Mouse (Mus musculus) left cerebral cortex, adult 9 months (tissue): ENCODE data around the gene Olfr1009.
"Not testable (repeated sequence)": the region's sequence is repeated elsewhere in the genome, so short reads cannot be mapped to it uniquely, and the experiment has no call there.

Source experiments
- DNase-seq, 2 experiments: peaks; one replicate each; pipeline ENCODE4 v3.0.0; 2022; ENCODE audit warnings: low spot score in 2 of 2

Olfr1009 gene

DNA sequence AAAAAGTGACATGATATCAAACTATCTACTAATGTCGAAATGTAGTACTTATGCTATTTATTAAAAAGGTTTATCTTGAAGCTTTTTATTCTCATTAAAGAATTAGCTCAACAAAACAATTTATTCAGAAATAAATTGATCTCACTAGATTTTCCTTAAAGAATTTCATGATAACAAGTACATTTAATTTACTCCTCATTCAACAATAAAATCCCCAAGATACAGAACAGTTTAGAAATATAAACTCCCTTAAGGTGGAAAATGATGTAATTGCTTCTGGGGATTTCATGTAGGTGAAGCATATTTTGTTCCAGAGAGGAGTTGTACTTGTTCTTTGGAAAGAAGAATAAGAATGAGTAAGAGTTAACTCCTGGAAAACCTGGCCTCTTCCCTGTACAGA is at the start of gene Olfr1009:
Gene Olfr1009 (plus strand): TSS at position 301 of the 400 bp plus-strand sequence.
- DNase-seq: no peak

DNA sequence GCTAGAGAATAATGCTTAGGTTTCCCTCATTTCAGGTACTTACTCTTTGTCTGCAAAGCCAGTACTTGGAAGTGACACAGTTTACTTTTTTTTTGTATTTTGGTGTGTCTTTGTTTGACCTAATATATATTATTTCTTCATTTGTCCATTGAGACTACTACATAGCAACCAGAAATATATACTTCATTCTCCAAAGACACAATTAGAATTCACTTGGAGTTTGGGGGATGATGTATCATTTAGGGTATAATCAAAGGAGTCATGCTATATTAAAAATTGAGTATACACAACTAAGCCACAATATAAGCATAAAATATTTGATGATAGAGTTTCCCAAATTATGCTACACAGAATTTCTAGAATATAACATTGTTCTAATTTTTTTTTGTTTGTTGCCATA is 36.6 kb upstream of the Olfr1009 start, which contains the start of gene Olfr1006:
Gene Olfr1006 (minus strand): TSS at position 101 of the 400 bp plus-strand sequence.
- no peak for DNase-seq

DNA sequence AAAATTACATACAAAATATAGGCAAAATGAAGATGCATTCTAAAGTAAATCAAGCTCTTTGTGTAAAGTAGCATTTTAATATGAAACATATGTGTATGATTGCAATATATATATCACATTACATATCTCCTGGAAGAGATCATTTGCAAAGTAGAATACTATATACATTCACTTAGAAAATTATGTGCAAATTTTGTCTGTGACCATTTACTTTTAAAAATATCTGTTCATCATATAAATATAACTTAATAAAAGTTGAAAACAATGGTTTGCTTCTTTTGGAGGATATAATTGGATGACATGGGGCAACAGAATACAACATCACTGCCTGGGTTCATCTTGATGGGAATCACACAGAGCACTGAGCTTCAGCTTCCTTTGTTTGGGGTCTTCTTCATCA is 26.1 kb upstream of the Olfr1009 start, which contains the start of gene Olfr1008:
Gene Olfr1008 (plus strand): TSS at position 301 of the 400 bp plus-strand sequence.
- no peak for DNase-seq

DNA sequence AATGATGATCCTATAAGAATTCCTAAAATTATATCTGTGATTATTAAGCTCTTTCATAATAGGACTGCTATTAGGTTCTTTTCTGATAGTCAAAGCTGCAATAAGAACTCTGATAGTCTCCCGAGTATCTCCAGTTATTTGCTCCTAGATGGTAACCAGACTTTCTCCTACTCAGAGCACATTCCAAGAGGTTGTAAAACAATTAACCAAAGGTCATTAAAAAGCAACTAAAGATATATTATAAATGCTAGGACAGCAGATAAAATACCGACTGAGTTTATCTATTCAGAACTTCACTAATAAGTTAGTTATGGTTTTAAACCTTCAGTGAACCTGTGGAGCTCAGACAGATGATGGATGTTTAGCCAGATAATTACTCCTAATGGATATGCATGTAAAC is 4.5 kb upstream of the Olfr1009 start:
- not testable (repeated sequence) for DNase-seq

DNA sequence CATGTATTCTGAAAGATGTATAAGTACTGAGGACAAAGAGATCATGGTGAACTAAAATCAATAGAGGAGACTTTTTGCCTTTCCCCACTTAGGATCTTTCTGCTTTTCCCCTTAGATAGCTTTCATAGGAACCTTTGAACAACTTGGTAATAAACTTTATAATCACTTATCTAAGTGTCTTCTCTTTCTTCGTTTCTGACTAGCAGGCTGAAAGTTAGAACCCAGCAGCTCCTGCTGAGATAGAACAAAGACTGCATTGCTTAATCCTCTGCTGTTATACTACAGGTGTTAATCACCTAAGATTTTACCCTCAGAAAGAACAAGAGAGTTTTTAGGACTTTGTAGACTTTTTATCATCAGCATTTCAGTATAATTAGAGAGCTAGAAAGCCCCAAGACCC is 4.1 kb upstream of the Olfr1009 start:
- no peak for DNase-seq

DNA sequence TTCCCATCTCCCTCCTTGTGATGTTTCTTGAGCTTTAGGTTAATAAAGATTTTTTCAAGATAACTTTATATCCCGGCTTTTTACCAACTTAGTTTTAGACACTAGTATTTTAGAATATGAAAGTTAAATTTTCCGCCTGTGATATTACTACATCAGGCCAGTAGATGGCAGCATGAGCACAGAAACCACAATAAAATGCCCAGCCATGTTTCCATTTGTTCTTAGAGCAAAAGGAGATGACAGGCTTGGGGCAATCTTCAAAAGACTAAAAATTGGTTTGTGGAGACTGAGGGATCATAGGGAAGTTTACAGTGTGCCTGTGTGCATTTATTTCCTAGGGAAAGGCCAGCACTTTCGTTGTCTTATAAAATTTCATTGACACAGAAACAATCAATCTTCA is 10.6 kb downstream of the Olfr1009 start:
- peak in 1 of 2 experiments; percentile 9 for DNase-seq

DNA sequence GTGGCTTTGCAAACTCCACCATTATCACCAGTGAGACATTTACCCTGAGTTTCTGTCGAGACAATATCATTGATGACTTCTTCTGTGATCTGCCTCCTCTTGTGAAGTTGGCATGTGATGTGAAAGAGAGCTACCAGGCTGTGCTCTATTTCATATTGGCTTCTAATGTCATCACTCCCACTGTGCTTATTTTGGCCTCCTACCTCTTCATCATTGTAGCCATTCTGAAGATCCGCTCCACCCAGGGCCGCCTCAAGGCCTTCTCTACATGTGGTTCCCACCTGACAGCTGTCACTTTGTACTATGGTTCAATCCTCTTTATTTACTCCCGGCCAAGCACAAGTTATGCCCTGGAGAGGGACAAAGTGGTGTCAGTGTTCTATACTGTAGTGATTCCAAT is 38.6 kb downstream of the Olfr1009 start:
- no peak for DNase-seq

DNA sequence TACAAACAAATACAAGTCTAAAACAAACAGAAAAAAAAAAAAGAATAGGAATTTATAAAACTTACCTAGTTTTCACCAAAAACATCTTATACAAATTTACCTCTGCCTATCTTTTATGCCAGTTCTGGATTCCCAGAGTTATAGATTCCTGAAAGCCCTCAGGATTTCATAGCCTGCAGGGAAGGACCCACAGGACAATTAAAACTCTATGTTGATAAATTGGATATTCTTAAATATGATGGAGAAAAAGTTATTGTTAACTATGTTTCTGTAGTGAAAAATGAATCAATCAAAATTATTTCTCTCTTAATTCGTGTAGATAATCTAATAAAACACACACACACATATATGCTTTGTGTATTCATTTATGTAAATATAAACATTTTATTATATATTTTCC is 47.4 kb downstream of the Olfr1009 start, which contains the start of gene Olfr1012:
Gene Olfr1012 (minus strand): TSS at position 101 of the 400 bp plus-strand sequence.
- DNase-seq: no peak

DNA sequence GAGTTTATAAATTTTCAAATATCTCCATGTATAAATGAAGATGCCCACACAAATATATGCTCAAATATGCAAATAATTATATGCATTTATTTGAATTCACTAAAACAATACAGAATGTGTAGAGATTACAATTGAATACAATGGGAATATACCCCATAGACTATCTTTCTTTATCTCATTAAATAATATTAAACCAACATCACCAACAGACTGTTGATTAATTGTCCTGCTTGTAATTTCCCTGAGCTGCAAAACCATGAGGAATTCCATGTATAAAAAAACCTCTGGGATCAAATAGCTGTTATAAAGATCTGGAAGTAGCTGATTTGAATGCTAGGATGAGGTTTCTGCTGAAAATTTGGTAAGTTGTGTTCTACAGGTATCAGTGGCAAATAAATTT is 51.6 kb downstream of the Olfr1009 start, which contains the start of gene Olfr1013:
Gene Olfr1013 (plus strand): TSS at position 301 of the 400 bp plus-strand sequence.
- DNase-seq: no peak

DNA sequence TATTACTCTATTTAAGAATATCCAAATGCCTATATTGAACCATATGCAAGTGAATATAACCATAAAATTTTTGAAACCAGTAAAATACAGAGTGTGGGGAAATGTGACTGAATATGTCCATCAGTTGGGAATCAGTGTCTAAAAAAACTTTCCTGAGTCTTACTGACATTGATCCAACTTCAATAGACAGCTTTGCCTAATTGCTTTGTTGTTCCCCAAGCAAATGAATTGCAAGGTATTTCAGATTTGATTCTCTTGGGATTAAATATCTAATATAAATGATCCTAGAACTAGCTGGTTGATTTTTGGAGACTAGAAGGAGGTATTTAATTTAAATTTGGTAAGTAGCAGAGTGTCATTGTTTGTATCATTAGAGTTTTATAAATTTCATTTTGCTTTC is 57.2 kb downstream of the Olfr1009 start, which contains the start of gene Olfr1014:
Gene Olfr1014 (plus strand): TSS at position 301 of the 400 bp plus-strand sequence.
- DNase-seq: no peak
